Mouse (Mus musculus) cortical plate, adult 2 months (tissue): ENCODE data around the gene Csmd2.

Experiments used
- CTCF ChIP-seq: fragments of 200-500 bp; IDR thresholded peaks from 2 replicates; pipeline ENCODE4 v1.5.1; 2011; ENCODE audit warnings: mild to moderate bottlenecking, control low read depth, low read length; ENCODE audit not compliant: insufficient read depth; ENCODE audit errors: extremely low read depth
- POLR2A ChIP-seq: fragments of 200-500 bp; IDR thresholded peaks from 2 replicates; pipeline ENCODE4 v1.6.1; 2011; ENCODE audit warnings: mild to moderate bottlenecking, low read length, control low read depth; ENCODE audit not compliant: insufficient read depth; ENCODE audit errors: extremely low read depth

DNA sequence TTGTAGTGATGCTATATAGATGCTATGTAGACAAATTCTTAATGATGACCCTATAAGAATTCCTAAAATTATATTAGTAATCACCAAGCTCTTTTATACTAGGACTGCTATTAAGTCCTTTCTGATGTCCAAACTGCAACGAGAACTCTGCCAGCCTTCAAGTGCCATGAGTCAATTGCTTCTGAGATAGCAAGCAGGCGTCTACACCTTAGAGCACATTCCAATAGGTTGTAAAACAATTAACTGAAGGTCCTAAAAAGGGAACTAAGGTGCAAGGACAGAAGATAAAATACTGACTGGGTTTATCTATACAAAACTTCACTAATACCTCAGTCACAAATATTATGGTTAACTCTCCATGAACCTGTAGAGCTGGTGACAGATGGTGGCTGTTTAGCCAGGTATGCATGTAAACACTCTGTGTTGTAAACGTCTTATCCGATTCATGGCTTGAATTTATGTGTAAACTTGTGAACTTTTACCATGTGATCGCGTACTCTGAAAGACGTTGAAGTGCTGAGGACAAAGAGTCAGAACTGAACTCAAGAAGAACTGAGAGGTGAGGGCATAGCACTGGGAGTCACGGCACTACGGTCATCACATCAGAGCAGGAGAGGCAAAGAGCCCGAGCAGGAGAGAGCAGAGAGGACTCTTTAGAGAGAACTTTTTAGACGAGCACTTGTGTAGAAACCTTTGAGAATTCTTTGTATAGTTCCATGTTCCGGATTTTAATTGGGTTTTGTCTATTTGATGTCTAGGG lies 610.3 kb downstream of the Csmd2 start:
- TF ChIP-seq POLR2A = no peak
- TF ChIP-seq CTCF = no peak
